Mouse (Mus musculus) frontal cortex, postnatal 25 days (tissue): ENCODE measurements around the gene Hcrtr1.

Experiments
- DNase-seq, 2 experiments: peaks; one replicate each; pipeline ENCODE4 v3.0.0; 2022; ENCODE audit warnings: low spot score in 2 of 2

The Hcrtr1 gene

DNA sequence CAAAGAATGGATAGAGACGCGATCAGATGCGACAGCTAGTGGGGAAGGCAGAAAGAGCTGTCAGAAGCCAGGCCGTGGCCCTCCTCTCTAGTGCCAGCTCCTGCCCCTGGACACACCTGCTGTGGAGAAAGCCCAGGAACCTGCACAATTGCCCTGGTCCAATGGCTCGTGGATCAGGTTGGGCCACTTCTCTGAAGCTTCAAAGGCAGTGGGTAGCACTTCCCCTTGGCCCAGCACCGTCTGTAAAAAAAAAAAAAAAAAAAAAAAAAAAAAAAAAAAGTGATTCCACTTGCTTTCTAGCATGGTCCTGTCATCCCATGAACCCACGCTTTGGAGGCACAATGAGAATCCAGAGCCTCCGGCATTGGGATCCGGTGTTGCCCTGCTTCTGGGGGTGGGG lies 28.7 kb upstream of the Hcrtr1 start:
- DNase-seq, result no peak

DNA sequence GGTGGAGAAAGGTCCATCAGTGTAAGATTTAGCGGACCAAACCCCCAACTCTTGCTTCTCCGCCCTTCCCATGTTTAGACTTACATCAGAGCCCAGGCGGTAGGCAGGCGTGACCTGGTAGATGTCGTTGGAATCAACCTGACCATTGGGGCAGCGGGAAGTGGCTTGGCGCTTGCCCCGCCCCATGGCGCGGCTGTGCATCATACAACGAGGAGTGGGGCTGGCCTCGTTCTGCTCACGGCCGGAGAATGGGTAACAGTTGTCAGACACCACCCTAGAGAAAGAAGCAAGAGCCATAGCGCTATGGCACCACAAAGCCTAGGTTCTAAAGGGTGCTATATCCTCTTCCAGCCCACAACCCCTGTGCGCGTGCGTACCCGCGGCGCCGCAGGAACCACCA lies 28.2 kb upstream of the Hcrtr1 start:
- DNase-seq, result no peak

- DNase-seq, result no peak
Observed at GRCm38 (mm10) chr4:130166592-130166991, 27.4 kb upstream of the Hcrtr1 start.

DNA sequence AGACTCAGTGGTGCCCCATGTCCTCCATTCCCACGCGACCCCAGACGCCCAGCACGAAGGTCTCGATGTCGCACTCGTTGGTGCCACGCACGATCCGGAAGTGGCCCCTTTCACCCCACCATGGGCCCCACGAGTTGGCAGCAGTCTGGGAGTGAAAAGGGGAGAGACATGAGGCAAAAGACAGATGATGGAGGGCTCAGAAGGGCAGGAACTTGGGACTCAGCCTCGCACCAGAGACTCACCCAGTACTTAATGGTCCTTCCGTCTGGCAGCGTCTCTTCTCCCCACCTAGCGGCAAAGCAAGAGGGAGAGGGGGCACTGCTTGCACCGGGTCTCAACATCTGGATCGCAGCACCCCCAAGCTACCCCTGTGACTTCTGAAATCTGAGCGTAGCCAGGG lies 26.9 kb upstream of the Hcrtr1 start:
- no peak for DNase-seq

DNA sequence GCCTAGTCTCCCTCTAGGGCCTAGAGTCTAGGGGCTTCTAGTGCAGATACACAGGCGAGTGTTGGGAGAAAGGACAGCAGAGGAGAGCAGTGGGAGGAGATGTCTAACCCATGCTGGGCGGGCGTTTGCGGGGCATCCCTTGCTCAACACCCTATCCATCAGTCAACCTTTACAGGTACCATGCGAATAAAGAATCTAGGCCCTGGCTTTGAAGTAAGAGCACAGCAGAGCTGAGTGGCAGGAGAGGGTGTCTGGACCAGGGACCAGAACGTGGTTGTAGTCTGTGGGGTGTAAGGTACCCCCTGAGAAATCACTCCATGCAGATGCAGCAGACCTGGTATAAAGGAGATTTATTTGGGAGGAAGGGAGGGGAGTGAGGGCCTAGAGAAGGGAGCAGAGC lies 25.0 kb upstream of the Hcrtr1 start:
- no peak for DNase-seq

DNA sequence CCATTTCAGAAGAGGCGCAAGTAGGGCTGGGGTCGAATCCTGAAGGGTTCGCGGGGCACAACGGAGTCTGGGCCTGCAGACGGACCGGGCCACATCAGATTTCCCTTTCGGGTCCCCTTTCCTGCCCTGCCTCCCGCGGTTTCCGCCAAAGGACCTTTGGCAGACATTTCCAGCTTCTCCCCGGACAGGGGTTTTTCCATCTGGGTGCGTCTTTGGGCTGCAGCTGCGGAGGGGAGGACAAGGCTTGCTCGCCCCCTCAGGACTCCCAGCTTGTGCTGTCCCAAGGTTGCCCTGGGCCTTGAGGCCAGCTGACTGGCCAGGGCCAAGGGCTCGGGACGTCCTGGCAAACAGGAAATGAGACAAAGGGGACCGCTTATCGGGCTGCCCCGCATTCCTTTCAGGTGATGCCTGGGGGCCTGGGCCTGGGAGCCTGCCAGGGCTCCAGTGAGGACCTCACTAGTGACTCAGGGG lies 24.3 kb upstream of the Hcrtr1 start:
- DNase-seq, result no peak

GRCm38 (mm10) chr4:130161349-130161748 lies 22.2 kb upstream of the Hcrtr1 start:
- no peak for DNase-seq

GRCm38 (mm10) chr4:130156812-130157371 lies 17.7 kb upstream of the Hcrtr1 start:
- no peak for DNase-seq

- no peak for DNase-seq
Observed at GRCm38 (mm10) chr4:130154250-130154649, 15.1 kb upstream of the Hcrtr1 start.

- DNase-seq, result no peak
Observed at GRCm38 (mm10) chr4:130148405-130148804, 9.2 kb upstream of the Hcrtr1 start.

DNA sequence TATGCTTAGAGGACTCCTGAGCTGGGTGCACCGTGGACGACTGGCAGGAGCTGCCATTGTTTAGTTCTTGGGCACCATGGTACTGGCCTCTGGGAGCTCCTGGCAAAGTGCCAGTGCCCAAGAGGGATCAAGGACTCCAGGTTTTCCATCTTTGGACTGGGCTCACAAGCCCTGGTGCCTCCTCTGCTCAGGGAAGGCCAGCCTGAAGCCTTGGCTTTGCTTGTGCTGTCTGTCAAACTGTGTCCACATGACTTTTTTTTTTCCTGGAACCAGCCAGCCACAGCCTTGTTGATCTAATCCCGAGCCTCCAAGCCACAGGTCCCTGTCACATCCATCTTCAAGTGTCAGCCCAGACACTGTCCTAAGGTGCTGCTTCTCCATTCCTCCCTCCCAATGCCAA lies 2.6 kb upstream of the Hcrtr1 start:
- DNase-seq, result no peak

GRCm38 (mm10) chr4:130140992-130141402 lies 1.8 kb upstream of the Hcrtr1 start:
- DNase-seq, result peak; percentile 38 to 60

GRCm38 (mm10) chr4:130138441-130139213 lies 532 bp downstream of the Hcrtr1 start:
- DNase-seq, result peak; percentile 33 to 54

GRCm38 (mm10) chr4:130133399-130133798 lies 5.8 kb downstream of the Hcrtr1 start:
- no peak for DNase-seq

- no peak for DNase-seq
Observed at GRCm38 (mm10) chr4:130131448-130132105, 7.6 kb downstream of the Hcrtr1 start.

GRCm38 (mm10) chr4:130130641-130131350 lies 8.4 kb downstream of the Hcrtr1 start:
- DNase-seq, result no peak

GRCm38 (mm10) chr4:130130082-130130481 lies 9.1 kb downstream of the Hcrtr1 start:
- DNase-seq, result no peak

DNA sequence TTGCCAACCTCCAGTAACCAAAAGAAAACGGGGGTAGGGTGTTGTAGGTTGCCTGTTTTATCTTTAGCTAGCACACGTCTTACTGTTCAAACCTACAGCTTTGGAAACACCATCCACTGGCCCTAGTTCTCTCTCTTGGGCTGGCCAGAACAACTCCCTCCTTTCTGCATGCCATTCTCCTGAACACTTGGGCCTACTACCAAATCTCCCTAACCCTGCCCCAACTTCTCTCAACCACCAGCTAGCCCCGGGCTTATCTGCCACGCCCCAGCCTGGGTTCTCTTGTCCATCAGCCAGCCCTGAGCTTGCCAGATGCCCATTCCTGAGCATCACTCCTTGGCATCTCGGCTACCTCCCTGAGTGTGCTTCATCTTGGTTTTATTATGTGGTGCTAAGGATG lies 10.3 kb downstream of the Hcrtr1 start:
- no peak for DNase-seq

DNA sequence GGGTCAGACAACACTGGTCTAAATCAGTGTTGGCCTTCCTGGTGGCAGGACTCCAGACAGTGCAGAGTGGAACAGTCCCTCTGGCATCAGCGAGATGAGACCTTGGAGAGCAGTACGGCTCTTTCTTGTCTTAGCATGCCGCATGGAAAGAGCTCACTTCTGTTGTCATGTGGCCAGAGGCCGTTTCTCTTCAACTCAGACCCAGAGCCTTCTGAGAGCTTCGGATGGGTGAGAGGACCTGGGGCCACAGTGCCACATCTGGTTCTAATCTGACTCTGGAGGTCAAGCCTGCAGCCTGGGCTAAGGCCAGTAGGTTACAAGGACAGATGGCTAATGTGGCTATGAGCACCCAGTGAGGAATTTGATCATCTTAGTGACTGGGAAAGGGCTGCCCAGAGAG lies 13.2 kb downstream of the Hcrtr1 start:
- no peak for DNase-seq

DNA sequence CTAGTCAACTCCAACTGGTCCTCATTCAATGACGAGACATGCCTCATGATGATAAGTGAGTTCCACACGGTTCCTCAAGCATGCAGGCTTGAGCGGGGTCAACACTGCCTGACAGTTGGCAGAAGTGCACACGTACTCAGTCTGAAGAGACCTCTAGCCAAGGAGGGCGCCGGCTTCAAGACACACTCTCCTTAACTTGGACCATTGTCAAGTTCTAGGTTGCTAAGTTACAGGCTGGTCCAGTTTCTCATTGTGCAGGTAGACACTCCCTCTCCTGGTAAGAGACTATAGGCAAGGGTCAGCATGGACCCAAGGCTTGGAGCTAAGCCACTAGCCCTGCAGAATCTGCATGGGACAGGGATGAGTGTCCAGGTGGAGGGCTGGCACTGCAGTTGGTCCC lies 14.0 kb downstream of the Hcrtr1 start:
- DNase-seq, result no peak

DNA sequence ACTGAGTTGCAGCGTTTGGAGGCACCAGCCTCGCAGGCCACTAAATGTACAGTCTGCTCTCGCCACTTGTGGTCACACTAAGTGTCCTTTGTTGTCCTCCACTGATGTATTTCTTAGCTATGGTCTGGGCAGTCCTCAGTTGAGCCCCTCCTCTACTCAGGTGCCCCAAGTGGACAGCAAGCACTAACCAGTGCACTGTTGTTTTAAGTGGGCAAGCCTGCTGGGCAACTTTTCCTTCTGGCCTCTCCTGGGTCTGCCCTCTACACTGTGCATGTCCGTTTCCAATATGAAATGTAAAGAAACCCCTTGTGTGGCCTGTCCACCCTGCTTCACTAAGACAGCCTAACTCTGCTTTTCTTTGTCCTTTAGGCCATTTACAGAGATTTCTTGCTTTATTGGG lies 15.0 kb downstream of the Hcrtr1 start:
- DNase-seq, result no peak

GRCm38 (mm10) chr4:130123020-130123419 lies 16.1 kb downstream of the Hcrtr1 start:
- DNase-seq, result no peak
